ENCODE assay signal across 17 mouse cellular contexts in the genomic region with DNA sequence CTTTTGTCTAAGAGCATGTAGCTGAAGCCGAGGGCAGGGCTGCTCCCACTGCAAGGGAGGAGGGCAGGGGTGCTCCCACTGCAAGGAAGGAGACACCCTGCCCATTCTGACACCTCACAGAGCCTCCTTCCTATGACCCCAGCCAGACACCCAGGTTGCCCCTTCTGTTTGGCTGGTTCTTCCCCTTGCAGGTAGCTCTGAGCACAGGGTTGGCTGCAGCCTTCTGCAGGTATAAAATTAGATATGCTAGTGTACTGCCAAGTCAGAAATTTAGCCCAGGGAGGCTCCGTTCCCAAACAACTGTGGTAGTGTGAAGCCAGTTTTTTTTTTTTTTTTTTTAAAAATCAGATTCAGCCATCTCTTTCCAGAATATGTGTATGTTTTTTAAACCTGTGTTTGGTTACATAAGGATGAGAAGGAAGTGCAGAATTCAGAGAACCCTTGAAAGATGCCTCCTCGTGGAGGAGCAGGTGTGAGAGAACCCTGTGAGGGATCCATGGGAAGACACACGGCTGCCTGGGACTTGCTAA. TPM values are rescaled to one million over a fixed set of nuclear protein-coding genes. Genes with fewer than 3 reads are reported as not detected.
A peak's percentile ranks its signal among the peaks of the same experiment; 100 is the strongest.
DNase-seq lines count a peak whose midpoint lies in the region; ATAC-seq lines count a peak whose summit lies in the region.
"Had no signal": no experiment of that assay in that cellular context is flagged by ENCODE, and none has a peak within 500 bp of the region (broad histone marks: within the 10 kb centered on the region; RNA-seq: fewer than 3 reads in every experiment).

No protein-coding gene starts in this region.

- H3K27me3 ChIP-seq in forebrain, embryonic 15.5 days, result no peaks in the 10 kb centered on the region
- H3K27me3 ChIP-seq: embryonic facial prominence, embryonic 13.5 days; kidney, embryonic 15.5 days; limb, embryonic 13.5 days; midbrain, embryonic 13.5 days; Patski had no signal

- no peak overlapping the region for H3K4me2 ChIP-seq in forebrain, embryonic 15.5 days (replicated peaks)
- H3K4me2 ChIP-seq: embryonic facial prominence, embryonic 13.5 days; kidney, embryonic 15.5 days; limb, embryonic 13.5 days; midbrain, embryonic 13.5 days had no signal

- peak; percentile 35 to 50 for DNase-seq in frontal cortex, postnatal 36 days (ENCODE audit: low spot score in 2 of 2)
- DNase-seq in frontal cortex, postnatal 10 days (ENCODE audit: low spot score in 2 of 2), result no peak
- peak; percentile 9 for DNase-seq in thymus, postnatal 14 days
- DNase-seq in thymus, postnatal 0 days (ENCODE audit: low spot score), result no peak
- DNase-seq in cerebellum, postnatal 36 days, result peak; percentile 44 to 54
- DNase-seq in kidney, adult 8-10 months, result no peak
- no peak for DNase-seq in lung, postnatal 14 days
- DNase-seq: adrenal gland, postnatal 36 days; heart, adult 11 months; thymus, postnatal 36 days had no signal

- 76% methylated on average over 4 of the region's 4 CpGs for WGBS in forebrain, embryonic 15.5 days

- no peak overlapping the region for H3K9ac ChIP-seq in forebrain, embryonic 15.5 days (replicated peaks)
- H3K9ac ChIP-seq: embryonic facial prominence, embryonic 13.5 days; kidney, embryonic 15.5 days; limb, embryonic 13.5 days; midbrain, embryonic 13.5 days had no signal

- H3K9me3 ChIP-seq in forebrain, embryonic 15.5 days, result no peaks in the 10 kb centered on the region
- H3K9me3 ChIP-seq: embryonic facial prominence, embryonic 13.5 days; kidney, embryonic 15.5 days; limb, embryonic 13.5 days; midbrain, embryonic 13.5 days had no signal

- no peak overlapping the region for H3K27ac ChIP-seq in forebrain, embryonic 15.5 days (replicated peaks)
- H3K27ac ChIP-seq: embryonic facial prominence, embryonic 13.5 days; kidney, embryonic 15.5 days; limb, embryonic 13.5 days; macrophage; midbrain, embryonic 13.5 days had no signal

- no peaks in the 10 kb centered on the region for H3K4me1 ChIP-seq in forebrain, embryonic 15.5 days
- H3K4me1 ChIP-seq: kidney, embryonic 15.5 days; midbrain, embryonic 13.5 days had no signal

- no peaks in the 10 kb centered on the region for H3K36me3 ChIP-seq in forebrain, embryonic 15.5 days
- H3K36me3 ChIP-seq: embryonic facial prominence, embryonic 13.5 days; kidney, embryonic 15.5 days; limb, embryonic 13.5 days; midbrain, embryonic 13.5 days had no signal

- H3K4me3 ChIP-seq in forebrain, embryonic 15.5 days, result no peak overlapping the region
- H3K4me3 ChIP-seq: embryonic facial prominence, embryonic 13.5 days; kidney, embryonic 15.5 days; limb, embryonic 13.5 days; midbrain, embryonic 13.5 days had no signal

- ATAC-seq in forebrain, embryonic 15.5 days (replicated peaks), result no peak
- ATAC-seq: midbrain, embryonic 13.5 days; Patski had no signal

RNA-seq across cellular contexts. Expression of a gene that starts 39.7 kb away (rescaled TPM):
- 1.5 and 2.1 TPM in 2 replicates for polyA plus RNA-seq in thymus, postnatal 0 days (2015; fragmentation: Nextera tagmentation; extraction: Ambion mirVana)
- 5.9 and 6.4 TPM in 2 replicates for polyA plus RNA-seq in forebrain, embryonic 15.5 days (2015; fragmentation: Nextera tagmentation; extraction: Ambion mirVana)
- polyA plus RNA-seq: macrophage had no signal

Comparison
In these comparisons a context has a peak if more than half of its experiments do, and no peak if none do; other contexts are left out.
1. DNase-seq: peak in frontal cortex, postnatal 36 days (2 of 2), thymus, postnatal 14 days (single experiment) and cerebellum, postnatal 36 days (2 of 2); none in frontal cortex, postnatal 10 days (0 of 2), thymus, postnatal 0 days (single experiment), kidney, adult 8-10 months (0 of 2) and lung, postnatal 14 days (single experiment).